Mouse (Mus musculus) urinary bladder, adult 2 months (tissue): ENCODE results near the gene Plekha6. TPM values are rescaled to one million over a fixed set of nuclear protein-coding genes. Genes with fewer than 3 reads are reported as not detected.

Source experiments
- DNase-seq: peaks from one replicate; pipeline ENCODE4 v3.0.0; 2022; ENCODE audit warnings: low spot score
- polyA plus RNA-seq: library from polyadenylated mRNA; depleted of rRNA; stranded (reverse); fragments of >200 nt; gene quantifications from 2 replicates; pipeline ENCODE4 v1.2.3, GENCODE M21; 2012

Plekha6 gene
- polyA plus RNA-seq, 1 experiment, result 81.1 TPM

- DNase-seq, result no peak
These were observed 18.7 kb downstream of the Plekha6 start for GRCm38 (mm10) chr1:133182706-133183095.

- no peak for DNase-seq
These were observed 19.3 kb downstream of the Plekha6 start for GRCm38 (mm10) chr1:133183141-133183925.

DNA sequence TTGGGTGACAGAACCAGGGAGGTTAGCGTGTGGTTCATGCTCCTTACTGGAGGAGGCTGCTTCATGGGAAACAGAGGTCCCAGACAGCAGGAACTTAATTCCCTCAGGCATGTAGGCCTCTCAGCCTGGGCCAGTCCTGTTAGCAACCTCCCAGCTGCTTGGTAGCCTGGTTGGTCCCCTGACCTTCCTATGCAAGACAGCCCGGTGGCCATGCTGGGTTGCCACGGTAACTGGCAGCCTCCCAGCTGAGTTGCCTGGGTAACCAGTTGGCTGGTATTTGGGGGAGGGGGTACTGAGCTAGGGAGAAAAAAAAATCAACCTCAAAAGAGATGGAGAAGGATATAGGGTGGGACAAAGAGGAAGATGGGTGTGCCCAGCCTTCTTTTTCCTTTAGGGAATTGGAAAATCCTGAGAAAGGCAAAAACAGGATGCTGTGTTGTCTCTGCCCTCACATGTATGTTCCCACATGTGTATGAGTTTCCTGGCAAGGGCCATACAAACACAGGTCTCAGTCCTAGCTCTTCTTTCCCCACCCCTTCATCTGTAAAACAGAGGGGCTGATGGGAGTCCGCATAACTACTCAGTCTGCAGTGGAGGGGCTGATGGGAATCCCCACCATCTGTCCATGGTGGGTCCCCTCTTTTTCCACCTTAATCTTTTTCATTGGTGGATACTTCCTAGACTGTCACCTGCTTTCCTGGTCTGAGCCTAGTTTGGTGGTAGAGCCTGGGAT is 24.1 kb downstream of the Plekha6 start:
- no peak for DNase-seq

- no peak for DNase-seq
These were observed 24.7 kb downstream of the Plekha6 start for GRCm38 (mm10) chr1:133188719-133189118.

DNA sequence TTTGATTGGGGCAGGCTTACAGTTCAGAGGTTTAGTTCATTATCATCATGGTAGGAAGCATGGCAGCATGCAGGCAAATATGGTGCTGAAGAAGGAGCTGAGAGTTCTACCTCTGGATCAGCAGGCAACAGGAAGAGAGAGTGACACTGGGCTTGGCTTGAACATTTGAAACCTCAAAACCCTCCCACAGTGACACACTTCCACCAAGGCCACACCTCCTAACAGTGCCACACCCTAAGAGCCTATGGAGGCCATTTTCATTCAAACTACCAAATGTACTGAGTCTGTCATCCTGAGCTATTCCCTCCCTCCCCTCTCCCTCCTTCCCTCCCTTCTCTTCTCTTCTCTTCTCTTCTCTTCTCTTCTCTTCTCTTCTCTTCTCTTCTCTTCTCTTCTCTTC is 25.5 kb downstream of the Plekha6 start:
- no peak for DNase-seq

DNA sequence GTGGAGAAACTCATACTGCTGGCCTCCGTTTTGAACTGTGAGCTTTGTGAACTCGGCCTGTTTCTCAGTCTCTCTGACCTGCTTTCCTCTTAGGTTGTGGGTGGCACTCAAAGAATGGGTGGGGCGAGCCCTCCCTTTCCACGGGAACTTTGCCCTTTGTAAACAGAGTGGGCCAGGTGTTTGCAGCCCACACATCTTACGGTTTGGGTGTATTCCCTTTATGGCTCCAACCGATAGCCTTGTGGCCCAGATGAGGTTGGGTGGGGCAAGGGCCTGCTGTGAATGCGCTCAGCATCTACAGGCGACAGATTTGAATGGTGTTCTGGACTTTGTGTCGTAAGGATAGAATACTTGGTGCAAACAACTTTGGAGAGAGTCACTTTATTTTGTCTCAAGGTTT is 26.5 kb downstream of the Plekha6 start:
- DNase-seq, result no peak

DNA sequence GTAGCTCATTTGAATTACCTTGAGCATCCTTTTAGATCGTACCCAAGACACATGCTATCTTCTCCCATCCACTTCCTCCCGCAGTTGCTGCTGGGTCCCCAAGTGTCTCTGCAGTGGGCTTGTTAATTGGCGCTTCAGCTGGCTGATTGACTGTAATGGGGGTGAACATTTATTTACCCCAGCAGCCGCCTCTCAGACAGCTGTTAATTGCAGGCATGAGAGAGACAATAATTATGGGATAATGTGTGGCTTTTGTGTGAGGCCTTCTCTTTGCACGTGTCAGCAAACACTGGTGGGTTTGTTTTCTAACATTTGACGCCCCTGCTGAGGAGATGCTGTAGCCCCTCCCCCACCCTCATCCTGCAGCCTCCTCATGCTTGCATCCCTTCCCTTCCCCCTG is 32.2 kb downstream of the Plekha6 start:
- no peak for DNase-seq

GRCm38 (mm10) chr1:133197266-133197665 is 33.3 kb downstream of the Plekha6 start:
- DNase-seq, result no peak

GRCm38 (mm10) chr1:133199706-133200105 is 35.7 kb downstream of the Plekha6 start:
- DNase-seq, result no peak

DNA sequence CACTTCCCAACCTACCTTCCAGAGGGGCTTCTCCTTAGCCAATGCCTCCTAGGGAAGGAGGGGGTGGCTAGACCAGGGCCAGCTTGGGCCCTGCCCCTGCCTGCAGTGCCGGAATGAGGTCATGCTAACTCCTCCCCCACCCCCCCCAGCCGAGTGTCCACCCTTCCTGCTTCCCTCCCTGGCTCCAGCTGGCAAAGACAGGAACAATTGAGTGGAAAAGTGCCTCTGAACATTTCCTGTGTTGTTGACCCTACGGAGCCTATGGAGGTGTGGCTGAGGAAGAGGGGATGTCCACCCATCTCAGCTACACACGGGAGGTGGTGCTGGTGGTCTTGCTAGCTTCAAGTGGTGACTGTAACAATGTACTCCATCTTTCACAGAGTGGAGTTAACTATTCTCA is 37.5 kb downstream of the Plekha6 start:
- DNase-seq, result no peak

GRCm38 (mm10) chr1:133203701-133204100 is 39.7 kb downstream of the Plekha6 start:
- DNase-seq, result no peak

GRCm38 (mm10) chr1:133204341-133204849 is 40.4 kb downstream of the Plekha6 start:
- DNase-seq, result no peak

GRCm38 (mm10) chr1:133204985-133205384 is 41.0 kb downstream of the Plekha6 start:
- no peak for DNase-seq

DNA sequence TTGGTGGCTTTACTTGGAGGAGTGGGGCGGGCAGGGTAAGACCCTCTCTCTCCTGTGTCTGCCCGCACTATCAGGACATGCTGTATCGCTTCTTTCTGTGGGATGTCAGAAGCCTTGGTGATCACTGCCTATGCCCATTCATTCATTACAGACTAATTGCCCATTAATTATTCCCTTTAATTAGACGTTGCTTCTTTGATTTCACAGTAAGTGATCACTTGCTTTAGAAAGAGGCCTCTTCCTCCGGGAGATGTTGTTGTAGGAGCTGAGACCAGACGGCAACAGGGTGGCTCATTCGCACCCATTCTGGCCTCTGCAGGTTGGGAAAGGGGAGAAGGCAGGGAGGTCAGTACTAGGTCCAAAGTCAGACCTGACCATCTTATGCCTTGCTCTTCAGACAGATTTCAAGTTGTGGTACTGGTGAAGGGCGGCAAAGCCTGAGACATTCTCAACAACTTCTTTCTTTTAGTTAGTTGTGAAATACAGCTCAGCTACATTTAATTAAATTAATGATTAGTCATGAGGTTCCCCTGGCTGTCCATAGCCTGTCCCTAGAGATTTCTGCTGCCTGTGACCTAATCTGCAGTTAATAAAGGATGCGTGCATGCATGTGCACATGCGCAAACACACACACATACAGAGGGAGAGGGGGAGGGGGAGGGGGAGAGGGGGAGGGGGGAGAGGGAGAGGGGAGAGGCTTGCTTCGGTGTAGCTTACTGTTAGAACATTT is 44.2 kb downstream of the Plekha6 start:
- no peak for DNase-seq

DNA sequence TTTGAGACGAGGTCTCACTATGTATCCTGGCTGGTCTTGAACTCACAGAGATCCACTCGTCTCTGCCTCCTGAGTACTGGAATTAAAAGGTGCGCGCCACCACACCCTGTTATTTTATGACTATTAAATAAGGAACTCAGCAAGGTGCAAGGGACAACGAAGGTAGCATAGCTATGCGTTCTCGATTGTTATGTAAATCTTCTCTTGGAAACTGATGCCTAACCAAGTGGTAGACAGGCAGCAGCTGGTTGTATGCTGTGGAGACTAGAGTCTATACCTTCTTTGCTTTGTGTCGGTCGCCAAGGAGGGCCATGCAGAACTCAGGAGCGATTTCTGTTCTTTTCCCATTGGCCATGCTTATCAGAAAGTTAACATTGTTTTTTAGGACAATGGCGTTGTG is 45.0 kb downstream of the Plekha6 start:
- no peak for DNase-seq

- DNase-seq, result no peak
These were observed 45.5 kb downstream of the Plekha6 start for GRCm38 (mm10) chr1:133209482-133209881.

DNA sequence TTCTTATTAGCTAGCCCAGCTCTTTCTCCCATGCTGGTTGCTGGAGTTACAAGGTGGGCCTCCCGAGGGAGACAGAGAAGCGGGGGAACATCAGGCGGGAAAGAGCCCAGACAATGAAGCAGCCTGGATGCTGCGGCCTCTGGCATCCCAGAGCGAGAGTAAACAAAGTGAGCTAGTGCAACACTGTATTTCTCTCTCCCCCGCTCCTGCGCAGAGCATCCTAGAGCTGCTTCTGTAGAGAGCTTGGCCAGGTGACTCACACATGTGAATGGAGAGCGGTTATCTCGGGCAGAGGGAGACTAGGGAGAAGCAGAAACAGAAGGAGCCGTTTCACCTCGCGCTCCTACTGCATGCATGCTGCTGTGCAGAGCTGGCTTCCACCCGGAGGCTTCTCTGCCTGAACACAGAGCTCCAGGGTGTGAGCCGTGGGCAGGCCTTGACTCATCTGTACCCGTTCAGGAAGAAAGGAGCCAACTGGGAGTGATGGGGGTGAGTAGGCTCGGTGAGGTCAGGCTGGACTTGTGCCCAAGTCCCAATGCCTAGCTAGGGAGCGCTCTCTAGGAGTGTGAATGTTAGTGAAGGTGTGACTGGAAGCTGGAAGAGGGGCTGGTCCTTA is 46.0 kb downstream of the Plekha6 start:
- DNase-seq, result no peak

GRCm38 (mm10) chr1:133210766-133211165 is 46.8 kb downstream of the Plekha6 start:
- DNase-seq, result no peak

DNA sequence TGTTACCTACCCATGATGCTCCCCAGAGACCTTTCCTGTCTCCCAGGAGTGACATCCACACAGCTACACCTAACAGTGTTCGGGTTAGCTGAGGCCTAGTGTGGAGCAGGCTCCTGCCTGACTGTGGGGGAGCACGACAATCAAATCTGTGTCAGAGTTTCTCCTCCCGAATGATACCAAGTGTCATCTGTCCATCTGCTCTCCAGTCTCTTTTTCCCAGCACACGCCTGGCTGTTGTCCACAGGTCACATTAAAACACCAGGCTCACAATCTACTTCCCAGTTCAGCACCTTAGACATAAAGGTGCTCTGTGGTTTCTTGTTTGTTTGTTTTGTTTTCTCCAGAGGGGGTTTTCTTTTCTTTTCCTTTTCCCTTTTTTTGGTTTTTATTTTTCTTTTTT is 48.3 kb downstream of the Plekha6 start:
- DNase-seq, result no peak

DNA sequence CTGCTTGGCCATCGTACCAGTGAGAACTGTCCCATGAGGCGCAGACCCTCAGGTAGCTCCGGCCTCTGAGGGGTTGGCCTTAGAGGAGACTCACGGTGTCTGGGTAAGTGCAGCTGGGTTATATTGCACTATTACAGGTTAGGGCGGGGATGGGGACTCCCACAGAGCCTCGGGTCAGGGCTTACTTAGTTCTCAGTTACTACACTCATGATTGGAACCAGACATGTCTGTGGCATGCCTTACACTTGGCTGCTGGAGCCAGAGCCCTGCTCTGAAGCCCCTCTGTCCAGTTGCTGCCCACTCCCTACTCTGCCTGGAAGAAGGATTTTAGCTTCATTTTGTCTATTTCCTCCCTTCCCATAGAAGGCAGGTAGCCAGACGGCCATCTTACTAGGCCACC is 49.1 kb downstream of the Plekha6 start:
- DNase-seq, result no peak

DNA sequence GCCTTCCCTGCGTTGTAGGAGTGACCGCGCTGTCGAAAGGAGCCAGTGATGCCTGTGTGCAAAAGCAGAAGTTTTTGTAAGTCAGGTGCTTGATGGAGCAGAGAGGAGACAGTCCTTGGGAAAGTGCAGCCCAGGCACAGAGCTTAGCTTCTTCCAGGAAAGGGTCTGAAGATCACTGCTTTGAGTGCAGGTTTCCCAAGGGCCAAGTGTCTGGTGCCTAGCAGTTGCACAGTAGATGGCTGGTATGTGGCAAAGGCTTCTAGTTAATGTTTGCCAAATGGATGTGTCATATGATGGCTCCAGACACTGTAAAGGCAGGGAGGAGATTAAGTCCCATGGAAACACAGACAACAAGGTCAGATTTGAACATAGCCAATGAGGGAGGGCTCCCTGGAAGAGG is 49.9 kb downstream of the Plekha6 start:
- DNase-seq, result no peak
